Mouse (Mus musculus) right cerebral cortex, adult 2 months (tissue): ENCODE data around the gene Cish.
A peak's percentile ranks its signal among the peaks of the same experiment; 100 is the strongest.

Experiments used
- DNase-seq, 2 experiments: peaks; one replicate each; pipeline ENCODE4 v3.0.0; 2021 to 2022; ENCODE audit warnings: low spot score in 2 of 2

Cish gene

DNA sequence AAGGTAGTCTGAATTCAATTTTAAA, at the start of gene Cish:
Gene Cish, plus strand, starts transcription at position 11 of the 25 bp plus-strand sequence.
- no peak for DNase-seq

DNA sequence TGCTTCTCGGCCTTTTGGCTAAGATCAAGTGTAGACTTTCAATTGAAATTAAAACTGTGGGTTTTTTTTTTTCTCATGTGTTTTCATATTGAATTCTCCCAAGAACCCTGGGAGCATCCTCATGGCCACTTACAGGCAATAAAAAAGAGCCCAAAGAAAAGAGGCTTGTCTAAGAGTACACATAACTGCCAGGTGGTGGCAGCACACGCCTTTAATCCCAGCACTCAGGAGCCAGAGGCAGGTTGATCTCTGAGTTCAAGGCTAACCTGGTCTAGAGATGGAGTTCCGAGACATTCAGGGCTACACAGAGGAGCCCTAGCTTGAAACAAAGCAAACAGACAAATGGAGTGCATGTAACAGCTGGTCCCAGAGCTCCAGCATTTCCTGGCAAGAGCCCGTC, 49.7 kb upstream of the Cish start:
- no peak for DNase-seq

DNA sequence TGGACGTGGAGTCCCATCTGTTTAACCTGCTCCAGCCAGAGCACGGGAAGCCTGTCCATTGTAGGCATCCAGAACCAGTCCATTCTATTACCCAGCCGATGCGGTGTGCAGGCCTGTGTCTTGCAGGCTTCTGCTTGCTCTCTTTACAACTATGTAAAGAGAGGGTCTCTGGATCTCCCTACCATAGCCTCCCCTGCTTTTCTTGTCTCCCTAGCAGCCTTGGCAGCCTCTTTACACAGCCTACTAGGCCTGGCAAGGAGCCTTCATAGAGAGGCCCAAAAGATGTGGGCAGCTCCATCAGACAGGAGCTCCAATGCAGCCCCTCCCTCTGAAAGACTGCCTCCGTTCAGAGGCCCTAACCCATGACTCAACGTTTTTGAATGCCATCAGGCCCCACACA, 46.7 kb upstream of the Cish start:
- DNase-seq, result peak in 1 of 2 experiments; percentile 63

DNA sequence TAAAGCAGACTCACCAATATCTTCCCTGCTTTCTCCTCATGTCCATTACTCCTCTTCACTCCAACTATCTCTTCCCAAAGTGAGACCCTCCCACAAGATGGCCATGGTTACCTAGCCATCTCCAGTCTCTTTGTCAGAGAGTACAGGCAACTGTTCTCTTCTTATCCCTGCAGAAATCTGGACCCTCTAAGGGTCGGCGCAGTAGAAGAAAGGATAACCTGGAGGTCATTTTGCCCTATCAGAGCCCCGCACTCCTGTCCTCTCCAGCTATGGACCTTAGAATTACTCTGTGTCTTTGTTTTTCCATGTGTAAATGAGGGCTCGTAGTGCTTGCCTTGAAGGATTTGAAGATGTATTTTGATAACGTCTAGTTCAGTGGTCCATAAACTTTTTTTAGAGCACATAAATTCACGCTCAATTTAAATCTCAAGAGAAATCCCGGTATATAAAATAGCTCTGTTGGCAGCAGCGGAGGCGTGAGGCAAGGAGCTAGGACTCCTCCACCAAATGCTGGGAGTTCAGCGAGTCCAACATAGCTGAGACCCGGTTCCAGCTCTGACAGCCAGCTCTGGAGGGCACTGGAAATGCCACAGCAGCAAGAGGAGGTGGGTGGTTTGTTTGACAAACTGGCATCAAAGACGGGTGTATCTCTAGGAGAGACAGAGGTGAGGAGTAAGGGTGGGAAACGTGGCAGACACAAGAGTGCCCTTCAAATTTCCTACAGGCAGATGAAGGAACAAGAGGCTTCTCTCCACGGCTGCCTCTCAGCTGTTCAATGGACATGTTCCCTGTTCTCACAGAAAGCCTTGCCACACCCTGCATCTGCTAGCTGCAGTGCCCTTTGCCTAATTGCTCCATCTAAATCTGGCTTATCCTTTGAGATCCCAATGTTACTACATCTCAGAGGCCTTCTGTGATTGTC, 45.1 kb upstream of the Cish start:
- DNase-seq, result peak in 1 of 2 experiments; percentile 67

GRCm38 (mm10) chr9:107252164-107252563, 43.7 kb upstream of the Cish start:
- peak; percentile 84 for DNase-seq

GRCm38 (mm10) chr9:107254476-107254875, 41.4 kb upstream of the Cish start:
- DNase-seq, result peak; percentile 81 to 86

DNA sequence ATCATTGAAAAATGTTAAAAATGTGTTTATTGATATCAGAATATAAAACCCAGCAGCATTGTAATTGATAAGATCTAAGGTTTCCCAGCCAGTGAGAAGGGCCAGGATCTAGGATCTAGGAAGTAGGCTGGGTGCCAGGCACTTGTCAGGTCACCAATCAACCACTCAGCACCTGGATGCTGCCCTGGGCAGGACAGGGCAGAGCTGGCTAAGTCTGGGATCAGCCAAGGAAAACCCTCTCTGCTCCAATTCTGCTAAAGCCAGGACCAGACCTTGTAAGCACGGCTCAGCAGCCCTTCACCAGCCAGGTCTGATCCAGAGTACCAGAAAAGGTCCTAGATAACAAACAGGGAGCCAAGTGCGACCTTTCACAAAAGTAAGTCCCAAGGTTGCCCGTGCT, 40.9 kb upstream of the Cish start:
- DNase-seq, result no peak

DNA sequence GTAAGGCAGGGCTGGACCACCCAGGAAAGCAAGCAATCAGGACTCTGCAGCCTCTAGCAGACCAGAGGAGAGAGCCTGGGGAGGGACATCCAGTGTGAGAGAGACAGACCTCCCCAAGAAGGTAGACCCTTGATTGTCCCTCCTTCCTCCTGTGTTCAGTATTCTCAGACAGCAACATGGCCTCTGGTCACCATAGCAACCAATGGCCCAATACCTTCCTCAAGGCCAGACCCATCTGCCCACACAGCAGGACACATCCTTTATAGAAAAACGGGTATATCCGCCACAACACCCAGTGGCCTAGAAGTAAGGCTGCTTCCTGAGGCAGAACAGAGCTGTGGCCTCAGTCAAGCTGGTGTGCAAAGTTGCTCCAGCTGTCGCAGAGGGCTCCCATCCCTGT, 40.2 kb upstream of the Cish start:
- DNase-seq, result no peak

GRCm38 (mm10) chr9:107259571-107259970, 36.3 kb upstream of the Cish start:
- peak; percentile 74 to 80 for DNase-seq

DNA sequence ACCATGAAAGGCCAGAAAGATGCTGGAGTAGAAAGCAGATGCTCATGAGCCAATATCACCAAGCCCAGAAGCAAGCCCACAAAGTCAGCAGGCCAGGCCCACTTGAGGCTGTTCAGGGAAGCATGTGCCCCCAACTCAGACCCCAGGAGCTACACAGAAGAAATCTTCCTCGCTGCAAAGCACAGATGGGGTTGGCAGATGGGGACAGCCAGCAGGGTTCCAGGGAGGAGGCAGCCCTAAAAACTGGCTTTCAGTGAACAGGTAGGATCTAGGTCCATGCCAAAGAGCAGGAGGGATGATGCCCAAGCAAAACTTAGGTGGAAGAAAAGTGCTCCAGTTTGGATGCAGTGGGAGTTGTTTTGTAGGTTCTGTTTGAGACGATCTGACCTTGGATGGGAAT, 35.4 kb upstream of the Cish start:
- DNase-seq, result no peak

DNA sequence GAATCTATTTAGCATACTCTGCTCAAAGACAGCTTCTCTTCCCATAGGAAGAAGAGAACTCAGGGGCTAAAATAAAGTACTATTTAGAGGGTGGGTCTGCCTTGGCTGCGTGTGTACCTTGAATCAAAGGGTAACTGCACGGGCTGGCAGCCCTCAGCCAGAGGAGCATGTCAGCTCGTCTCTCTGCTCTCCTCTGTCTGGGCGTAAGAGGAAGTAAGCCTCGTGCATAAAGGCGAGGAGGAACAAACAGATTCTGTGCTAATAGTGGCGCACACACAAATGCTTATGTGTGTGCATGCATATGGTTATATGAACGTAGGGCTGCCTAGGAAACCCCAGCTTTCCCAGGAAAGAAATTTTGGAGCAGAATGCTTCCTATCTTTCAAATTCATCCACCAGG, 35.0 kb upstream of the Cish start:
- peak in 1 of 2 experiments; percentile 57 for DNase-seq

DNA sequence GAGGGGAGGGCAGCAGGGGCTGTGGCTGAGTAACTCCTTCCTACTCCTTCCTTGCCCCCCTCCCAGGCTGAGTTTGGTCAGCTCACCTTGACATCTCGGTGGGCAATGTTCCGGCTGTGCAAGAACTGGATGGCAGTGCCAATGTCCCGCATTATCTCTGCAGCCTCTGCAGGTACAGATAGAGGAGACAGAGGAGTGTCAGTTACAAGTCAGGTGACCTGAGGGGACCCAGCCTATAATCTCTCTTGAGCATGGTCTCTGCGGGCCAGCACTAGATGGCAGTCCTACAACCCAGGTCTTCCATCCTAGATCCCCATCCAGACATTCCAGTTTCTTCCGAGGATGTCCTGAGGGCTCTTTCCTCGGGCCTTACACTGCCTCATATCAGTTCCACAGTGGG, 34.0 kb upstream of the Cish start:
- DNase-seq, result no peak

GRCm38 (mm10) chr9:107262375-107262774, 33.5 kb upstream of the Cish start:
- DNase-seq, result no peak

GRCm38 (mm10) chr9:107263912-107264311, 31.9 kb upstream of the Cish start:
- no peak for DNase-seq

DNA sequence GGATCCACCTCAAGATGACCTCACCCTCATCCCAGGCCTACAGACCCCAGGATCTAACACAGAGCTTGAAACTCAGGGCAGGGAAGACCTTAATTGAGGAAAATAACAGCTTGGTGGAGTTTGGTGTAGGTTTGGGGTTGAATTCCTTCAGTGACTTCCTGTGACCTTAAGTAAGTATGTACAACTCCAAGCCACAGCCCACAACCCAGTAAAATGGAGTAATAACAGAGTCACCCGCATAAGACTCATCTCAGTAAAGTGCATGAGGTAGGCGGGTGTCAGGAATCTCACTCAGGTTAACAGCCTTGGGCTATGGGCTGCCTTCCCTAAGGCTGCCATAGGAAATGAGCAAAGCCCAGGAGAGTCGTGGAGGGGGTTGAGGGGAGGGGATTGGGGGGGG, 31.1 kb upstream of the Cish start:
- DNase-seq, result no peak

- DNase-seq, result no peak
Measured at GRCm38 (mm10) chr9:107267028-107267427, 28.8 kb upstream of the Cish start.

- DNase-seq, result no peak
Measured at GRCm38 (mm10) chr9:107267721-107268402, 28.0 kb upstream of the Cish start.

DNA sequence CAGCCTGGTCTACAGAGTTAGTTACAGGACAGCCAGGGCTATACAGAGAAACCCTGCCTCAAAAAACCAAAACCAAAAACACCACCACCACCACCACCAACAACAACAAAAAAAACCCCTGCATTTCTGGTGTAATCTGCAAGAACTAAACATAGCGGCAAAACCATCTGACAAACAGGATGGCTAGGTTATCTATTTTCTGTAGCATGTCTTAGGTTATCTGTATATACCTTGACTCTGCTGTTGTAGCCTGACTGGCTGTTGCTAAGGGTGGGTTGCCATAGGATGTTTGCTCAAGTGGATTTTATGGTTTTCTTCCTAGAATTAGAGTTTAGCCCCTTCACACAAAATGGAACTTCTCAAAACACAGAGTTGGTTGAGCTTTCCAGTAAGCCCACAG, 26.1 kb upstream of the Cish start:
- no peak for DNase-seq

DNA sequence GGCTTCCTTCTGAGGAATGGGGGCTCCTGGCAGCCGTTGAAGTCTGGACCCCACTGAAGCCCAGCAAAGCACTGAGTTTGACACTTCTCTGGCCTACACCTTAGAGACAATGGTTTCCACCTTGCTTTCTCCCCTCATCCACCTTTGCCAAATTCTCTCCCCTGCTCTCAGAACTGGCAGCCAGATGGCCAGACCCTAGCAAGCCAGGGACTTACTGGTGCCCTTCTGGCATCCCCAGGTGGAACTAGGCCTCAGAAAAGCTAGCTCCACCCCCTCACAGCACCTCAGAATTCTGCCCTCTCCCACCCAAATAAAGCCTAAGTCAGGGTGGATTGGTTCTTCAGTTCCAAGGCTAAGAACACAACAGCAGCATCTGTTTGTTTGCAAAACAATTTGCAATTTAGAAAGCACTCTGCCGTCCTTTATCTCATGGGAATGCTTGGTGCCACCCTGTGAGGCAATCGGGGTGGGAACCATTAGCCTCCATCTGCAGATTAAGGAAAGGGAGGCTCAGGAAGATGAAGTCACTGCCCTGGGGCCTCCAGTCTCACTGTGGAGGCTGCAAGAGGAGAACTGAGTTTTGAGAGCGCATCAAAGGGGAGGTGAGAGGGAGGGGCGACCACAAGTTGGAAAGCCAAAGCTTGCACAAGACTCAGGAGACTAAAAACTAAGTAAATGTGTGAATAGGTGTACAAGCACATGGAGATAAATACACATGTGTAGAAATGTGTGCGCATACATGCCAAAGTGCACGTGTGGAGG, 24.5 kb upstream of the Cish start:
- no peak for DNase-seq

DNA sequence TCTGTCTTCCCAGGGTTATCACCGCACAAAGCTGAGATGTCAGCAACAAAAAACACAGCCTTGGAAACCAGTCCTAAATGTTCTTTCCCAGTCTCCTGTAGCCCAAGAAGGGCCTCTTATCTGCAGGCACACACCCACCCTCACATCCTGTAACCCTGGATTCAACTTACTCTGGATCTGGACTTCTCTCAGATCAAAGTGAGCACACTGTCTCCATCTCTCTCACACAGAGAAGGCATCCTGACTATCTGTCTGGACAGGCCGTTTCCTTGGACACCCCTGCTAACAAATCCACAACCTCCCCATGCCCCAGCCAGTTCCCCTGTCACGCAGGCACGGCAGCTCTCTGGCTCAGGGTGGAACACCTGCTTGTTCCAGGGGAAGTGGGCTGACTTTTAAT, 23.5 kb upstream of the Cish start:
- no peak for DNase-seq

DNA sequence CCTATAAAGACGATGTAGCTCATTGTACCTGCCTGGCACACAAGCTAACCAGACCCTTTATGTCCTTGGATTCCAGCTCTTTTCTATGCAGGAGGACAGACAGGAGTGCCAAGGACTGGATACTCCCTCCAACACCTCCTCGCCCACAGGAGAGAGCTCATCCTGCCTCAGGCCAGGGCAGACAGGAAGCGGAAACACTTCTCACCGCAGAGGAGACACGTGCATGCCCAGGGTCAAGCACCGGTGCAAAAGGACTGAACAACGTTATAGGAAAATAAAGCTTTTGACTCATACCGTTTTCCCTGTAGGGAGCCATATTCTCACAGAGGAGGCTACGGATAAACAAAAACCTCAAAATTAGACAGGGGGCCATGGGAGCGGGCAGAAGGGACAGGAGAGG, 22.6 kb upstream of the Cish start:
- no peak for DNase-seq

GRCm38 (mm10) chr9:107274751-107275150, 21.1 kb upstream of the Cish start:
- no peak for DNase-seq

- no peak for DNase-seq
Measured at GRCm38 (mm10) chr9:107275710-107276109, 20.1 kb upstream of the Cish start.
